Mouse (Mus musculus): ENCODE measurements around the gene Gpx7. TPM values are rescaled to one million over a fixed set of nuclear protein-coding genes. Genes with fewer than 3 reads are reported as not detected.

The Gpx7 gene
- polyA plus RNA-seq, 1 experiment from 2014 or later, result 68.5 TPM

DNA sequence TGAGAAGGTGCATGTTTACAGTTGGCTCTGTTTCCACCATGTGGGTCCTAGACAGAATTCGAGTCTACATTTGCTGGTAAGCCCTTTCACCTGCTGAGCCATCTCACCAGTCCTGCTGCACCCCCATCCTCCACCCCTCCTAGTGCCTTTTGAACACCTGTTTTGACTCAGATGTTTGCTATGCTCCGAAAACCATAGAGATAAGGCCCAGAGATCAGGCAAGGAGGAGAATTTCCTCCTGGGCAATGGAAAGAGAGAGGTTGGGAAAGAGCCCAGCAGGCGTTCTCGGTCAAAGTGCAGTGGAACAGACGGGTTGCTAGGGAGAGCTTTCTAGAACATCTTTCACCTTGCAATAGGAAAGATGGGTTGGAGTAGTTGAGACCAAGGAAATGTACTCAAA lies 15.6 kb downstream of the Gpx7 start:
- H3K27ac ChIP-seq (replicated peaks in 1 of 2; ENCODE audit: control insufficient read depth in 1 of 2, insufficient read depth in 1 of 2, low read depth in 2 of 2, low read length in 2 of 2), result no peak overlapping the region
- peaks cover 8 to 9% of the 10 kb centered on the region in 2 experiments; a peak in 3 of 4 replicates for H3K4me1 ChIP-seq (ENCODE audit: control insufficient read depth in 2 of 2, insufficient read depth in 2 of 2, low read length in 2 of 2)
- no peaks in the 10 kb centered on the region for H3K27me3 ChIP-seq (ENCODE audit: control insufficient read depth, insufficient read depth, low read length)
- no peak overlapping the region for H3K4me2 ChIP-seq (ENCODE audit: low read length)
- peaks cover 8% of the 10 kb centered on the region; the same call in 1 of the 2 replicates for H3K9me3 ChIP-seq (ENCODE audit: control insufficient read depth, low read length)
- WGBS, result 72% methylated on average over 5 of the region's 5 CpGs
- no peak overlapping the region for H3K4me3 ChIP-seq (ENCODE audit: control insufficient read depth in 1 of 2, insufficient read depth in 1 of 2, low read depth in 1 of 2, low read length in 2 of 2)
- H3K36me3 ChIP-seq (ENCODE audit: control insufficient read depth, insufficient read depth, low read length), result no peaks in the 10 kb centered on the region
- no peak overlapping the region for H3K9ac ChIP-seq (ENCODE audit: low read length)
- no peak for ATAC-seq (ENCODE audit: insufficient number of reproducible peaks, insufficient read depth, low FRiP score, low read depth)

DNA sequence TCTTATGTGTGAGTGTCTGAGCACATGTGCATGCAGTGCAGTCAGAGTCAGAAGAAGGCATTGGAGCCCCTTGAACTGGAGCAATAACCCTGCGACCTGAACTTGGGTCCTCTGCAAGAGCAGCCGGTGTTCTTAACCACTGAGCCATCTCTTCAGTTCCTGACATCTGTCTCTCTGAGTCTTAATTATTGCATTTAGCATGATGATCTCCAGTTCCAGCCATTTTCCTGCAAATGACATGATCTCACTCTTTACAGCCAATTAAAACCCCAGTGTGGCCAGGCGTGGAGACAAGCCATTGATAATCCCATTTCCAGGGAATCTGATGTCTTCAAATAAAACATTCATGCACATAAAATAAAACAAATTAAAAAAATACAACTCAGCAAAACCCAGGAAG lies 18.0 kb downstream of the Gpx7 start:
- Histone ChIP-seq H3K27me3 (ENCODE audit: control insufficient read depth, insufficient read depth, low read length) (peaks cover 7% of the 10 kb centered on the region), H3K4me1 (ENCODE audit: control insufficient read depth in 2 of 2, insufficient read depth in 2 of 2, low read length in 2 of 2) (peaks cover 8 to 9% of the 10 kb centered on the region in 2 experiments; a peak in 3 of 4 replicates), H3K9me3 (ENCODE audit: control insufficient read depth, low read length) (no peaks in the 10 kb centered on the region), H3K27ac (replicated peaks in 1 of 2; ENCODE audit: control insufficient read depth in 1 of 2, insufficient read depth in 1 of 2, low read depth in 2 of 2, low read length in 2 of 2) (peak overlapping the region; percentile 10 to 27; a peak in 1 of 4 replicates), H3K4me2 (ENCODE audit: low read length) (no peak overlapping the region), H3K9ac (ENCODE audit: low read length) (no peak overlapping the region), H3K4me3 (ENCODE audit: control insufficient read depth in 1 of 2, insufficient read depth in 1 of 2, low read depth in 1 of 2, low read length in 2 of 2) (no peak overlapping the region), H3K36me3 (ENCODE audit: control insufficient read depth, insufficient read depth, low read length) (no peaks in the 10 kb centered on the region)
- no peak for ATAC-seq (ENCODE audit: insufficient number of reproducible peaks, insufficient read depth, low FRiP score, low read depth)
- WGBS, result 86% methylated on average over 3 of the region's 3 CpGs

DNA sequence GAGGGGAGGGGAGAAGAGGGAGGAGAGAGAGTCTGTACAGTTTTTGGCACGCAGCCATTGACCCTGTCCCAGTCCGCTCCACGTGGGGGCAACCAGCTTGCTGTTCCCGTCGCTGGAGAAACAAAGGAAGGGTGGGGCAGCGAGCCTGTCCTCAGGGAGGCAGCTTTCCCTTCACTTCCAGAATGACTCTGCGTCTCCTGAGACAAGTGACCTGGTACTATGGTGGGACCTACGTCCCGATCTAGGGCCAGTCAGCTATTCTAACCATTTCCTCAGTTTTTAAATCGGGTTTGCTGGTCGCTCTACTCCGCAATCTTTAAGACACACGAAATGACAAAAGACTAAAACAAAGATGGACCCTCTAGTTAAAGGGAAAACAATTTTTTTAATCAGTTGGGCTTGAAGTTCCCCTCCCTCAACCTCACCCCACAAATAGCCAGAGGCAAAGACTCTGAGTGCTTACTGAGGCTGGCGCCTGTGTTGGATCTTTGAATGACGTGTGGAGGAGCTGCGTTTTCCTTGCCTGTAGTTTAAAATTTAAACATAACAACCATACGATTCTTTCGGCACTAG lies 19.0 kb downstream of the Gpx7 start:
- peak overlapping the region; percentile 61 for H3K4me2 ChIP-seq (ENCODE audit: low read length)
- peaks cover 9 to 16% of the 10 kb centered on the region in 2 experiments for H3K4me1 ChIP-seq (ENCODE audit: control insufficient read depth in 2 of 2, insufficient read depth in 2 of 2, low read length in 2 of 2)
- 2% methylated on average over 18 of the region's 18 CpGs for WGBS
- H3K27me3 ChIP-seq (ENCODE audit: control insufficient read depth, insufficient read depth, low read length), result peaks cover 8% of the 10 kb centered on the region
- no peaks in the 10 kb centered on the region for H3K9me3 ChIP-seq (ENCODE audit: control insufficient read depth, low read length)
- ATAC-seq (ENCODE audit: insufficient number of reproducible peaks, insufficient read depth, low FRiP score, low read depth), result peak; percentile 70
- H3K36me3 ChIP-seq (ENCODE audit: control insufficient read depth, insufficient read depth, low read length), result no peaks in the 10 kb centered on the region
- peak overlapping the region; percentile 26 to 31 for H3K4me3 ChIP-seq (ENCODE audit: control insufficient read depth in 1 of 2, insufficient read depth in 1 of 2, low read depth in 1 of 2, low read length in 2 of 2)
- peak overlapping the region; percentile 69 for H3K9ac ChIP-seq (ENCODE audit: low read length)
- H3K27ac ChIP-seq (replicated peaks in 1 of 2; ENCODE audit: control insufficient read depth in 1 of 2, insufficient read depth in 1 of 2, low read depth in 2 of 2, low read length in 2 of 2), result peak overlapping the region; percentile 78 to 85

DNA sequence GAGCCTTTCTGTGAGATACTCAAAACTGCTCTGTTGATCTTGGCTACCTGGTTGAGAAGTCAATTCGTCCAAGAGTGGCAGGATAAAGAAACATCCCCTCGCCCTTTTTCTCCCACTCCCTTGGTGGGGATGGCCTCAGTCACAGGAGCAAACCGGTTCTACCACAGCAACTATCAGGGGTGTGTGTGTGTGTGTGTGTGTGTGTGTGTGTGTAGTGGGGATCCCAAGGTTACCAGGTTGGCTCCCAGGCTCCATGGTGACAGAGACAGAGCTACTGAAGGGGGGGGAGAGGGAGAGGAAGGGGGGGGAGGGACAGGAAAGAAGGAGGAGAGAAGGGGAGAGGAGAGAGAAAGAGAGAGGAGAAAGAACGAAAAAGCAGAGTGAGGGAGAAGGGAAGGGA lies 19.7 kb downstream of the Gpx7 start:
- peak overlapping the region; percentile 61 for H3K4me2 ChIP-seq (ENCODE audit: low read length)
- H3K9me3 ChIP-seq (ENCODE audit: control insufficient read depth, low read length), result no peaks in the 10 kb centered on the region
- H3K36me3 ChIP-seq (ENCODE audit: control insufficient read depth, insufficient read depth, low read length), result no peaks in the 10 kb centered on the region
- peak overlapping the region; percentile 69; the same call in 1 of the 2 replicates for H3K9ac ChIP-seq (ENCODE audit: low read length)
- H3K27ac ChIP-seq (replicated peaks in 1 of 2; ENCODE audit: control insufficient read depth in 1 of 2, insufficient read depth in 1 of 2, low read depth in 2 of 2, low read length in 2 of 2), result peak overlapping the region; percentile 78 to 85; a peak in 3 of 4 replicates
- no peak for ATAC-seq (ENCODE audit: insufficient number of reproducible peaks, insufficient read depth, low FRiP score, low read depth)
- H3K27me3 ChIP-seq (ENCODE audit: control insufficient read depth, insufficient read depth, low read length), result peaks cover 13% of the 10 kb centered on the region
- WGBS, result 29% methylated on average over 4 of the region's 4 CpGs
- no peak overlapping the region for H3K4me3 ChIP-seq (ENCODE audit: control insufficient read depth in 1 of 2, insufficient read depth in 1 of 2, low read depth in 1 of 2, low read length in 2 of 2)
- H3K4me1 ChIP-seq (ENCODE audit: control insufficient read depth in 2 of 2, insufficient read depth in 2 of 2, low read length in 2 of 2), result peaks cover 9 to 16% of the 10 kb centered on the region in 2 experiments

DNA sequence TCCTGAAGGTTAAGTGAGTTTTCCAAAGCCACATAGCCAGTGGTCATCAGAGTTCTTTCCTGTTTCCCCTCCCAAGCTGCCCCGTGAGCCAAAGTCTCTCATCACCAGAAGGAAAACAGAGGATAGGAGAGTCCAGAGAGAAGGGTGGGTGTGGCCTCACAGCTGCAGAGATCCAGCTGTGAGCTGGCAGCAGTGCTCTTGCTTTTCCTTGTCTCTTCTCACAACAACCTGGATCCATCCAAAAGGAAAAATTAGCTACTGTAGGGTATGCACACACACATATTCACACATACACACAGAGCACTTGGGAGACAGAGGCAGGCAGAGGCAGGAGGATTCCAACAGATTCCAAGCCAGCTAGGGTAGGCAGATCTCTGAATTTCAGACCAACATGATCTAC lies 20.7 kb downstream of the Gpx7 start:
- no peak overlapping the region for H3K4me2 ChIP-seq (ENCODE audit: low read length)
- 32% methylated on average over 1 of the region's 1 CpGs for WGBS
- H3K27ac ChIP-seq (replicated peaks in 1 of 2; ENCODE audit: control insufficient read depth in 1 of 2, insufficient read depth in 1 of 2, low read depth in 2 of 2, low read length in 2 of 2), result no peak overlapping the region
- H3K4me3 ChIP-seq (ENCODE audit: control insufficient read depth in 1 of 2, insufficient read depth in 1 of 2, low read depth in 1 of 2, low read length in 2 of 2), result no peak overlapping the region
- peaks cover 7 to 16% of the 10 kb centered on the region in 2 experiments for H3K4me1 ChIP-seq (ENCODE audit: control insufficient read depth in 2 of 2, insufficient read depth in 2 of 2, low read length in 2 of 2)
- no peak for ATAC-seq (ENCODE audit: insufficient number of reproducible peaks, insufficient read depth, low FRiP score, low read depth)
- H3K9me3 ChIP-seq (ENCODE audit: control insufficient read depth, low read length), result no peaks in the 10 kb centered on the region
- H3K27me3 ChIP-seq (ENCODE audit: control insufficient read depth, insufficient read depth, low read length), result peaks cover 13% of the 10 kb centered on the region
- no peaks in the 10 kb centered on the region for H3K36me3 ChIP-seq (ENCODE audit: control insufficient read depth, insufficient read depth, low read length)
- no peak overlapping the region for H3K9ac ChIP-seq (ENCODE audit: low read length)

DNA sequence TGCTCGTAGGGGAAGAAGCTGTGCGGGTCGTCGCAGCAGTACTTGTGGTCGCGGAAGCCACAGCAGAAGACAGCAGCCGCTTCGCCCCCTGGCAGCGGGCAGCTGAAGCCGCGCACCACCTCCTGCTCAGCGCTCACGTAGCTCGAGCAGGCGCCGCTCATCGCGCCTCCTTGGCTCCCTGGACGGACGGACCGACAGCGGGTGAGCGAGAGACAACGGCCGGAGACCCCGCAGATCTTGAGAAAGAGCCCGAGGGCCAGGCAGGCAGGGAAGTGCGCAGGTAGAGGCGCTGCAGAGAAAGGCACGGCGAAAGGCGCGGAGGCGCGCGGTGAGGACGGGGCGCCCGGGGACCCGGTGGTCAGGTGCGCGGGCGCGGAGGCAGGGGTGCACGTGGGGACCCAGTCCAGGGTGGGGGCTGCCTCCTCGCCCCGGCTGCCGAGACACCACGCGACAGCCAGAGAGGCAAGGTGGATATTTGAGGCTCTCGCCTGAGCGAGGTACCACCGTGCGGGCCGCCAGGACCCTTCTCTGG lies 23.5 kb downstream of the Gpx7 start, which contains the start of gene Shisal2a:
Gene Shisal2a, minus strand, starts transcription at position 167 of the 532 bp plus-strand sequence.
- H3K4me2 ChIP-seq (ENCODE audit: low read length), result peak within 1 kb of the TSS; percentile 93
- H3K27me3 ChIP-seq (ENCODE audit: control insufficient read depth, insufficient read depth, low read length), result peaks cover 13% of the 10 kb centered on the region
- 2% methylated on average over 55 of the region's 55 CpGs for WGBS
- no peak for ATAC-seq (ENCODE audit: insufficient number of reproducible peaks, insufficient read depth, low FRiP score, low read depth)
- H3K9me3 ChIP-seq (ENCODE audit: control insufficient read depth, low read length), result no peaks in the 10 kb centered on the region
- H3K4me3 ChIP-seq (ENCODE audit: control insufficient read depth in 1 of 2, insufficient read depth in 1 of 2, low read depth in 1 of 2, low read length in 2 of 2), result peak within 1 kb of the TSS; percentile 44 to 57
- no peaks in the 10 kb centered on the region for H3K36me3 ChIP-seq (ENCODE audit: control insufficient read depth, insufficient read depth, low read length)
- no peak within 1 kb of the TSS for H3K27ac ChIP-seq (replicated peaks in 1 of 2; ENCODE audit: control insufficient read depth in 1 of 2, insufficient read depth in 1 of 2, low read depth in 2 of 2, low read length in 2 of 2)
- peaks cover 6 to 15% of the 10 kb centered on the region in 2 experiments for H3K4me1 ChIP-seq (ENCODE audit: control insufficient read depth in 2 of 2, insufficient read depth in 2 of 2, low read length in 2 of 2)
- peak within 1 kb of the TSS; percentile 76 for H3K9ac ChIP-seq (ENCODE audit: low read length)

DNA sequence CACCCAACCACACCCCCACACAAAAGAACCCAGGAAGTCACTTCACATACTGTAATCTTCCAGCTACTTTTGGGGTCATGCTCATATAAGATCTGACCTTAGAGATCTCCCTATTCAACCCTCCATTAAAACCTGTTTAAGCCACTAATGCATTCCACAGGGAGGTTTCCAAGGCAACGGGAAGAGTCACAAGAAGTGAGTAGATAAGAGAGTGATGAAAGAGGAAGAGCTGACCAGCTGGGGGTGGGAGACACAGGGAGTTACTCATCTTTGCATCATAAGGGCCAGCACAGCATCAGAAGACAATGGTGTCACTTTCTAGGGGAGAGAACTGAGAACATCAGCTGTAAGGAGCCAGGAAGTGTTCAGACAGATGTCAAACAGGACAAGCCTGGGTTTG lies 26.6 kb downstream of the Gpx7 start:
- H3K27ac ChIP-seq (replicated peaks in 1 of 2; ENCODE audit: control insufficient read depth in 1 of 2, insufficient read depth in 1 of 2, low read depth in 2 of 2, low read length in 2 of 2), result no peak overlapping the region
- WGBS, result 5% methylated on average over 1 of the region's 1 CpGs
- peaks cover 13% of the 10 kb centered on the region for H3K27me3 ChIP-seq (ENCODE audit: control insufficient read depth, insufficient read depth, low read length)
- H3K9ac ChIP-seq (ENCODE audit: low read length), result no peak overlapping the region
- no peaks in the 10 kb centered on the region for H3K9me3 ChIP-seq (ENCODE audit: control insufficient read depth, low read length)
- H3K4me1 ChIP-seq (ENCODE audit: control insufficient read depth in 2 of 2, insufficient read depth in 2 of 2, low read length in 2 of 2), result peaks cover 3 to 12% of the 10 kb centered on the region in 2 experiments; a peak in 3 of 4 replicates
- H3K4me2 ChIP-seq (ENCODE audit: low read length), result no peak overlapping the region
- H3K4me3 ChIP-seq (ENCODE audit: control insufficient read depth in 1 of 2, insufficient read depth in 1 of 2, low read depth in 1 of 2, low read length in 2 of 2), result no peak overlapping the region
- no peaks in the 10 kb centered on the region for H3K36me3 ChIP-seq (ENCODE audit: control insufficient read depth, insufficient read depth, low read length)
- no peak for ATAC-seq (ENCODE audit: insufficient number of reproducible peaks, insufficient read depth, low FRiP score, low read depth)

Data from heart, embryonic 14.5 days (tissue).